Mouse (Mus musculus): ENCODE results near the gene Cryzl1. TPM values are rescaled to one million over a fixed set of nuclear protein-coding genes. Genes with fewer than 3 reads are reported as not detected.
A peak's percentile ranks its signal among the peaks of the same experiment; 100 is the strongest.

The Cryzl1 gene
- total RNA-seq (2014; rRNA removed; ENCODE audit: low replicate concordance) (6.6 and 17.5 TPM in 2 replicates), polyA plus RNA-seq (2015; fragmentation: Nextera tagmentation; extraction: Ambion mirVana) (51.8 and 58.4 TPM in 2 replicates)

DNA sequence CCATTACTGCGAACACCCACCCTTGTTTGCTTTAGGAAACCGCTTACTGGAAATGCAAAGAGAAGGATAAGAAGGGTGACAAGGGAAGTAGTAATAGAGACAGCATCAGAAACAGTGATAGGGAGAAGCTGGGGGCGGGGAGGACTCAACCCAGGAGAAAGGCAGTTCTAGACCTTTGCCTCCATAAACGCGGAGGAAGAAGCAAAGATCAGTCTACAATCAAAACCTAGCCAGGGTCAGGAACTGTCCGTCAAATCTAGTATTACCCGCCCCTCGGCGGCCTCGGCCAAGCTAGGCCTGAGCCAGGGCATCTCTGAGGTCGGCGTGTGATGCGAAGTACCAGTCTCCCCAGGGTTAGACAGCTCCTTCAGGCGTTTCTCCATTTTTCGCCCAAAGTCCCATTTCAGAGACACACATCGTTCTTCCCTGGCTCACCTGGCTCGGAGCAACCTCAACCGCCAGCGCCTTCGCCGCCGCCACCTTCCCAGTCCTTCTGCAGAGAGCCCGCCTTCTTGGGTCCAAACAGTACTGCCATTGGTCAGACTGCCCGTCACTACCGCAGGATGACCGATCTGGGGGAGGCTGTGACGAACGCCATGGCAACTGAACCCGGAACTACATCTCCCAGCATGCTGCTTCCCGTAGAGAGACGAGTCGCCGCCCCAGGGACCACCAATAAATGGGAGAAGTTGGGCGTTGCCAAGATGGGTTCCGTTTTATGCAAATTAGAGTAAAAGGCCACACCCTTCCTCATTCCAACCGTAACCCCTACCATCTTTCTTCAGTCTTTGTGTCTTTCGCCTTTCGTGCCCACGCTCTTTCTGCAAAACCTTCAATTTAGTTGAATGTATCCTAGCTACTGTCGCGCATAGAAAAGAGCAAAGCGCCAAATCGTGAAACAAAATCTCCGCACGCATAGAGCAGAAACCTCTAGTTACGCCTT lies at the start of gene Cryzl1:
Cryzl1 (minus strand) TSS at position 853 of the 943 bp plus-strand sequence.
- peaks cover 24% of the 10 kb centered on the region for H3K4me1 ChIP-seq (ENCODE audit: control insufficient read depth, insufficient read depth)
- H3K27me3 ChIP-seq (ENCODE audit: control insufficient read depth, insufficient read depth, low read length): no peaks in the 10 kb centered on the region
- H3K36me3 ChIP-seq (replicated peaks; ENCODE audit: control insufficient read depth, insufficient read depth, low read length): no peaks in the 10 kb centered on the region; the same call in 1 of the 2 replicates
- no peaks in the 10 kb centered on the region for H3K9me3 ChIP-seq (replicated peaks; ENCODE audit: control insufficient read depth, low read length)
- WGBS: 1% methylated on average over 46 of the region's 46 CpGs
- H3K4me2 ChIP-seq (ENCODE audit: low read depth, low read length): peak within 1 kb of the TSS; percentile 66
- H3K27ac ChIP-seq (ENCODE audit: low read depth): peak within 1 kb of the TSS; percentile 93
- peak within 1 kb of the TSS; percentile 86 for H3K4me3 ChIP-seq (ENCODE audit: low read depth, low read length)
- peak within 1 kb of the TSS; percentile 86 for H3K9ac ChIP-seq (replicated peaks; ENCODE audit: low read depth, low read length)
- TF ChIP-seq EP300 (IDR thresholded peaks at IDR 0.05; ENCODE audit: low read depth): no peak; the same call in 1 of the 2 replicates
- no peak for TF ChIP-seq CTCF (IDR thresholded peaks at IDR 0.05; ENCODE audit: low read depth)
- peak; percentile 100 for DNase-seq (ENCODE audit: low spot score)
- peak; percentile 93 for ATAC-seq (ENCODE audit: insufficient read depth, low read depth)

DNA sequence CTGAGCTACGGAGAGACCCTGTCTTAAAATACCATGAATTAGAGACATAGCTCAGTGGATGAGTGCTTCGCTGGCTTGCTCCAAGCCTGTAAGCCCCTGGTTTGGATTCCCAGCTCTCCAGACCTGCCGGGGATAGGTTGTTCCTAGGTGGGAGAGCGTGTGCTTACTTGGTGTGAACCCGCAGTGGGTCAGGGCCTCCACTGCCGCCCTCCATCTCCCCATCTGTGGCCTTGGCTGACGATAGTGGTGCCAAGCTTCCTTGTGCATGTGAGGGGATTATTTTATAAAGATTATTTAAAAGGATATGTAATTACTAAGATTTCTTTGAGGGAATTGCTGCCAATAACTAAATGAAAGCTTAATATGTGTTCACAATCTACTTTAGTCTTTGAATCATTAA lies 43.8 kb upstream of the Cryzl1 start:
- Histone ChIP-seq H3K27me3 (ENCODE audit: control insufficient read depth, insufficient read depth, low read length) (no peaks in the 10 kb centered on the region), H3K9me3 (replicated peaks; ENCODE audit: control insufficient read depth, low read length) (no peaks in the 10 kb centered on the region), H3K9ac (replicated peaks; ENCODE audit: low read depth, low read length) (no peak overlapping the region), H3K36me3 (replicated peaks; ENCODE audit: control insufficient read depth, insufficient read depth, low read length) (no peaks in the 10 kb centered on the region), H3K27ac (ENCODE audit: low read depth) (no peak overlapping the region), H3K4me3 (ENCODE audit: low read depth, low read length) (no peak overlapping the region), H3K4me1 (ENCODE audit: control insufficient read depth, insufficient read depth) (peaks cover 15% of the 10 kb centered on the region), H3K4me2 (ENCODE audit: low read depth, low read length) (no peak overlapping the region)
- TF ChIP-seq CTCF (IDR thresholded peaks at IDR 0.05; ENCODE audit: low read depth): no peak
- no peak for TF ChIP-seq EP300 (IDR thresholded peaks at IDR 0.05; ENCODE audit: low read depth)
- 81% methylated on average over 7 of the region's 7 CpGs for whole genome bisulfite sequencing
- DNase-seq (ENCODE audit: low spot score) (no peak), ATAC-seq (ENCODE audit: insufficient read depth, low read depth) (no peak)

DNA sequence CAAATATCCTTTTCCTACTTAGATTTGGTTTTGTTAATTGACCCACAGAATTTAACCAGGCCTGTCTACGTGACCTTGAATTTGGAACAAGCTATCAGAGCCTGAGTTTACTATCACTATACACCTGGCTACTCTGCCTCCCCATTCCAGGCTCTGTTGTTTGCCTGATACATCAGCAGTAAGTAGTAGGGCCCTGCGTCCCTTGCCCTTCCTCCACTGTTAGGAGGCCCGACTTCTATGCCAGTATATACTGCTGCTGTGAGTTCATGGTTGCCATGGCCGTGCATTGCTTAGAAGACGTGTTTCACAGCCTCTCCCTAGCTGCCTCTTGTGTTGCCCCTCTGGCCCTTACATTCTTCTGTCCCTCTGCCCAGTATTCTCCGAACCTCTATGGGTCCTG lies 42.6 kb upstream of the Cryzl1 start:
- Histone ChIP-seq H3K4me1 (ENCODE audit: control insufficient read depth, insufficient read depth) (peaks cover 20% of the 10 kb centered on the region), H3K9me3 (replicated peaks; ENCODE audit: control insufficient read depth, low read length) (no peaks in the 10 kb centered on the region), H3K27me3 (ENCODE audit: control insufficient read depth, insufficient read depth, low read length) (no peaks in the 10 kb centered on the region), H3K9ac (replicated peaks; ENCODE audit: low read depth, low read length) (no peak overlapping the region), H3K4me2 (ENCODE audit: low read depth, low read length) (no peak overlapping the region), H3K36me3 (replicated peaks; ENCODE audit: control insufficient read depth, insufficient read depth, low read length) (no peaks in the 10 kb centered on the region), H3K27ac (ENCODE audit: low read depth) (no peak overlapping the region), H3K4me3 (ENCODE audit: low read depth, low read length) (no peak overlapping the region)
- 61% methylated on average over 6 of the region's 6 CpGs for WGBS
- TF ChIP-seq EP300 (IDR thresholded peaks at IDR 0.05; ENCODE audit: low read depth): no peak
- no peak for TF ChIP-seq CTCF (IDR thresholded peaks at IDR 0.05; ENCODE audit: low read depth)
- ATAC-seq (ENCODE audit: insufficient read depth, low read depth) (no peak), DNase-seq (ENCODE audit: low spot score) (no peak)

DNA sequence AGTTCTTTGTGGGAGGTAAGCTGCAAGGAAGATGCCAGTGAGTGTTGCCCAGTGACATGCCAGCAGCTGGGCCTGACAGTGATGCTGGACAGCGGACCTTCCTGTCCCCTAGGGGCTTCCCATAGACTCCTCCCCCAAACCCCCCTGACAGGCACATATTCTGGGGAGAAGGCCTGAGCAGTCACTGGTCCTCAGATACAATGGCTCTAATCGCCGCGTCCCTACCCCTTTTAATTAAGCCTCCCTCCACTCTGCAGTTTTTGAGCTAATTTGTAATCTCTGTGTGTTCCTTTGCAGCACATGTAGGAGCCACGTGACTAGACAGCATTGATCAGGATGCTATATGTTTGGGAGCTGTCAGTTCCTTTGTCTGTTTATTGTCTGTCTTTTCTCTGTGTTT lies 41.9 kb upstream of the Cryzl1 start:
- no peak for TF ChIP-seq EP300 (IDR thresholded peaks at IDR 0.05; ENCODE audit: low read depth)
- TF ChIP-seq CTCF (IDR thresholded peaks at IDR 0.05; ENCODE audit: low read depth): no peak
- H3K27me3 ChIP-seq (ENCODE audit: control insufficient read depth, insufficient read depth, low read length): no peaks in the 10 kb centered on the region
- DNase-seq (ENCODE audit: low spot score) (no peak), ATAC-seq (ENCODE audit: insufficient read depth, low read depth) (no peak)
- no peak overlapping the region for H3K9ac ChIP-seq (replicated peaks; ENCODE audit: low read depth, low read length)
- H3K27ac ChIP-seq (ENCODE audit: low read depth): 0 out of 2 replicates have a peak overlapping the region, but pooled peaks have one; percentile 2
- H3K4me3 ChIP-seq (ENCODE audit: low read depth, low read length): no peak overlapping the region
- H3K4me1 ChIP-seq (ENCODE audit: control insufficient read depth, insufficient read depth): peaks cover 22% of the 10 kb centered on the region
- 59% methylated on average over 5 of the region's 5 CpGs for WGBS
- H3K36me3 ChIP-seq (replicated peaks; ENCODE audit: control insufficient read depth, insufficient read depth, low read length): no peaks in the 10 kb centered on the region
- no peaks in the 10 kb centered on the region for H3K9me3 ChIP-seq (replicated peaks; ENCODE audit: control insufficient read depth, low read length)
- H3K4me2 ChIP-seq (ENCODE audit: low read depth, low read length): no peak overlapping the region

DNA sequence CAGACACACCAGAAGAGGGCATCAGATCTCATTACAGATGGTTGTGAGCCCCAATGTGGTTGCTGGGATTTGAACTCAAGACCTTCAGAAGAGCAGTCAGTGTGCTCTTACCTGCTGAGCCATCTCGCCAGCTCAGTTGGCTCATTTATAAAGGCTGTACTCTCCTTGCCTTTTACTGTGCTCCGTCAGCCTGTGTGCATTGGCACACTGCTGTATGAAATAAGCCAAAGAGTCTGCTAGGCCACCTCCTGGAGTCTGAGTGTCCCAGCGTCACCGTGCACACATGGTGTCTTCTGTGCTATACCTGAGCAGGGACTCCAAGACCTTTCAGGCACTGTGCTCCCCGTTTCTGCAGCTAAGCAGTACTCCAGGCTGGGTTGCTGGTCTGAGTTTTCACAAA lies 41.1 kb upstream of the Cryzl1 start:
- 81% methylated on average over 5 of the region's 5 CpGs for WGBS
- H3K27me3 ChIP-seq (ENCODE audit: control insufficient read depth, insufficient read depth, low read length): no peaks in the 10 kb centered on the region
- no peaks in the 10 kb centered on the region for H3K9me3 ChIP-seq (replicated peaks; ENCODE audit: control insufficient read depth, low read length)
- H3K4me3 ChIP-seq (ENCODE audit: low read depth, low read length): no peak overlapping the region
- DNase-seq (ENCODE audit: low spot score): no peak
- ATAC-seq (ENCODE audit: insufficient read depth, low read depth): no peak
- peaks cover 22% of the 10 kb centered on the region for H3K4me1 ChIP-seq (ENCODE audit: control insufficient read depth, insufficient read depth)
- no peak overlapping the region for H3K9ac ChIP-seq (replicated peaks; ENCODE audit: low read depth, low read length)
- no peaks in the 10 kb centered on the region for H3K36me3 ChIP-seq (replicated peaks; ENCODE audit: control insufficient read depth, insufficient read depth, low read length)
- H3K4me2 ChIP-seq (ENCODE audit: low read depth, low read length): no peak overlapping the region
- H3K27ac ChIP-seq (ENCODE audit: low read depth): no peak overlapping the region
- no peak for TF ChIP-seq EP300 (IDR thresholded peaks at IDR 0.05; ENCODE audit: low read depth)
- TF ChIP-seq CTCF (IDR thresholded peaks at IDR 0.05; ENCODE audit: low read depth): no peak

All from heart, postnatal 0 days (tissue).